Mouse (Mus musculus) kidney, embryonic 14.5 days (tissue): ENCODE results near the gene Fanci. TPM values are rescaled to one million over a fixed set of nuclear protein-coding genes. Genes with fewer than 3 reads are reported as not detected.

Experiments
- ATAC-seq: fragments of 200-750 bp; cut with Nextera tagmentation; 2 replicates; pipeline ENCODE4 v1.8.0; 2017; ENCODE audit warnings: moderate number of reproducible peaks, mild to moderate bottlenecking, moderate TSS enrichment, moderate library complexity; ENCODE audit not compliant: low FRiP score, low TSS enrichment
- H3K27ac ChIP-seq: fragments of 300-500 bp; sonication (generic); 2 replicates; pipeline ENCODE4 v1.5.1; 2014; ENCODE audit warnings: low read depth, mild to moderate bottlenecking, low read length, moderate library complexity, mixed read lengths
- H3K27me3 ChIP-seq: fragments of 300-500 bp; sonication (generic); 2 replicates; pipeline ENCODE4 v1.6.1; 2014; ENCODE audit warnings: mild to moderate bottlenecking, low read length; ENCODE audit not compliant: control insufficient read depth, insufficient read depth
- H3K36me3 ChIP-seq: fragments of 300-500 bp; sonication (generic); 2 replicates; pipeline ENCODE4 v1.6.1; 2014; ENCODE audit warnings: low read length, mixed read lengths; ENCODE audit not compliant: control insufficient read depth, insufficient read depth
- H3K4me1 ChIP-seq: fragments of 300-500 bp; sonication (generic); 2 replicates; pipeline ENCODE4 v1.6.1; 2014; ENCODE audit warnings: low read length, mixed read lengths; ENCODE audit not compliant: control insufficient read depth, insufficient read depth
- H3K4me2 ChIP-seq: fragments of 300-500 bp; sonication (generic); replicated peaks from 2 replicates; pipeline ENCODE4 v1.6.1; 2014; ENCODE audit warnings: low read depth, mild to moderate bottlenecking, low read length
- H3K4me3 ChIP-seq: fragments of 300-500 bp; sonication (generic); 2 replicates; pipeline ENCODE4 v1.5.1; 2014; ENCODE audit warnings: mild to moderate bottlenecking, low read length
- H3K9ac ChIP-seq: fragments of 300-500 bp; sonication (generic); 2 replicates; pipeline ENCODE4 v1.6.1; 2014; ENCODE audit warnings: low read depth, mild to moderate bottlenecking, low read length, moderate library complexity
- H3K9me3 ChIP-seq: fragments of 300-500 bp; sonication (generic); 2 replicates; pipeline ENCODE4 v1.6.1; 2016; ENCODE audit warnings: low read length; ENCODE audit not compliant: control insufficient read depth
- WGBS: fragments of 180-500 bp; shearing (Covaris S2); extraction: QIAGEN DNeasy Blood & Tissue Kit; methylation state at CpG from one replicate; pipeline ENCODE4 v1.1.7; 2014; 5-methylcytosine and 5-hydroxymethylcytosine counted together
- polyA plus RNA-seq: library from polyadenylated mRNA; unstranded; fragments of >200 nt; fragmentation: Nextera tagmentation; extraction: Ambion mirVana; gene quantifications from 2 replicates; pipeline ENCODE4 v1.2.1, GENCODE M21; 2014

Gene Fanci
- polyA plus RNA-seq, 1 experiment from 2014 or later = 13.5 TPM

DNA sequence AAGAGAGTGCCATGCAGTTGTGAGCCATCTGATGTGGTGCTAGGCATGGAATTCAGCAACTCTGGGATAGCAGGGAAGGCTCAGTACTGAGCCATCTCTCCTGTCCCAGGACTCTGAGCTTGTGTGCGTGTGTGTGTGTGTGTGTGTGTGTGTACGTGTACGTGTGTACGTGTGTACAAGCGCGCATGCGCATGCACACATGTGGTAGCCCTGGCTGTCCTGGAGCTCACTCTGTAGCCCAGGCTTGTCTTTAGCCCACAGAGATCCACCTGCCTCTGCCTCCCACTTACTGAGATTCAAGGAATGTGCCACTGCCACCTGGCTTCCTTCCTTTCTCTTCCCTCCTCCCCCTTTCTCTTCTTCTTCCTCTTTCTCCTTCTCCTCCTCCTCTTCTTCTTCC is 2.2 kb downstream of the Fanci start:
- H3K36me3 ChIP-seq = no peaks in the 10 kb centered on the region
- no peak overlapping the region for H3K27ac ChIP-seq
- WGBS = 100% methylated on average over 7 of the region's 7 CpGs

DNA sequence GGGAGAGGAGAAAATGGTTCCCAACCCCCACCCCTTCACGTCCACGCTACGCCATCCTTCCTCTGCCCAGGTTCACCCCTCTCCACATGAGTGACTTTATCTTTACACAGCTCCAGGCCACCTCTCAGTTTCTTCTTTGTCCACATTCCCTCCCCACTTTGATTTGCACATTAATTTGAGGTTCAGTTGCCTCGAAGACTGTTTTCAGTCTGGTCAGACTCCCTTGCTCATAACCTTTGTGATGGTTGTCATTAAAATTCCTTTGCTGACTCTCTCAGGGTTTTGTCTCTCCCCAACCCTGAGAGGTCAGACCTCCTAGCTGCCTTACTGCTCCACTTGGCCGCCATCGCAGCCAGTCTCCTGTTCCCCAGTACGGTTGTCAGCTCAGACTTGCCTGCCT is 2.9 kb downstream of the Fanci start:
- 65% methylated on average over 7 of the region's 7 CpGs for WGBS
- H3K9me3 ChIP-seq = no peaks in the 10 kb centered on the region
- no peak overlapping the region for H3K9ac ChIP-seq
- H3K27ac ChIP-seq = no peak overlapping the region
- ATAC-seq = no peak
- no peaks in the 10 kb centered on the region for H3K36me3 ChIP-seq
- H3K4me3 ChIP-seq = no peak overlapping the region
- H3K27me3 ChIP-seq = no peaks in the 10 kb centered on the region
- H3K4me1 ChIP-seq = peaks cover 3% of the 10 kb centered on the region; the same call in 1 of the 2 replicates
- no peak overlapping the region for H3K4me2 ChIP-seq

More for the DNA sequence above, 2.2 kb downstream of the Fanci start:
- no peaks in the 10 kb centered on the region for H3K27me3 ChIP-seq
- no peak overlapping the region for H3K4me3 ChIP-seq
- H3K9ac ChIP-seq = no peak overlapping the region
- H3K4me1 ChIP-seq = peaks cover 3% of the 10 kb centered on the region; the same call in 1 of the 2 replicates
- no peak overlapping the region for H3K4me2 ChIP-seq
- no peak for ATAC-seq
- no peaks in the 10 kb centered on the region for H3K9me3 ChIP-seq

DNA sequence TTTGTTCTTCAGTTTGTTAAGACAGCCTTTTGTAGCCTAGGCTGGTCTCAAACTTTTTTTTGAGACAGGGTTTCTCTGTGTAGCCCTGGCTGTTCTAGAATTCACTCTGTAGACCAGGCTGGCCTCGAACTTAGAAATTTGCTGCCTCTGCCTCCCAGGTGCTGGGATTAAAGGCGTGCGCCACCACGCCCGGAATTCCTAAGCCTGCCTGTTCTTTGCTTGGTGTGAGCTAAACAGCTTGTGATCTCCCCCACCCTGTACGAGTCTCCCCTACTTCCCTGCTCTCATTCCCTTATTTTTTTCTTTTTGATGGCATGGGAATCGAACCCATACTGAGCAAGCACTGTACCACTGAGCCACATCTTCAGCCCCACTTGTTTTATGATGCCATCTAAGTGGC is 3.5 kb downstream of the Fanci start:
- Histone ChIP-seq H3K9me3 (no peaks in the 10 kb centered on the region), H3K27me3 (no peaks in the 10 kb centered on the region), H3K4me3 (no peak overlapping the region), H3K9ac (no peak overlapping the region), H3K27ac (no peak overlapping the region), H3K4me1 (peaks cover 3% of the 10 kb centered on the region; the same call in 1 of the 2 replicates), H3K4me2 (no peak overlapping the region), H3K36me3 (no peaks in the 10 kb centered on the region)
- WGBS = 84% methylated on average over 7 of the region's 7 CpGs
- ATAC-seq = no peak

DNA sequence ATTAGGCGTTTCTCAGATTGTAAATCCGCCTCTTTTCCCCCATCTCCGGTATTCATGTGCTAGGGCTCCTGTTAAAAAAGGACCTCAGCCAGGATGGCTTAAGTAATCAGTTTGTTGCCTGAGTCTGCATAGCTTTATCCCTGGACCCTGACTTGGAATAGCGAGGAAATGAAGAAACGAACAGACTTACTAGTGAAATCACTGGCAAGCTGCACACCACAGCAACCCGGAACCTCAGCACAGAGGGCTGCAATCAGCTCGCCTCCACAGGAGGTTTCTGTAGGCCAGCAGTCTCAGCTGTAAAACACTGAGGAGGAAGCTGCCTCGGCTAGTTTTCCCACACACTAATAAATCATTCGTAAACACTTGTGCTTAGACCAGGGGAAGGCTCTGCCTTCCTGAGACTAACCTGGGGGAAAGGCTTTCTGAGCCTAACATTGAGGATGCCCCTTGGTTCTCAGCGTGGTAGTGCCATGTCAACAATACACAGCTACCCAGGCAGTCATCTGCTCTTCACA is 5.8 kb downstream of the Fanci start:
- Histone ChIP-seq H3K4me3 (no peak overlapping the region), H3K4me1 (no peaks in the 10 kb centered on the region), H3K9me3 (no peaks in the 10 kb centered on the region), H3K4me2 (no peak overlapping the region), H3K27me3 (no peaks in the 10 kb centered on the region), H3K27ac (no peak overlapping the region), H3K36me3 (no peaks in the 10 kb centered on the region), H3K9ac (no peak overlapping the region)
- WGBS = 38% methylated on average over 10 of the region's 10 CpGs
- ATAC-seq = no peak

DNA sequence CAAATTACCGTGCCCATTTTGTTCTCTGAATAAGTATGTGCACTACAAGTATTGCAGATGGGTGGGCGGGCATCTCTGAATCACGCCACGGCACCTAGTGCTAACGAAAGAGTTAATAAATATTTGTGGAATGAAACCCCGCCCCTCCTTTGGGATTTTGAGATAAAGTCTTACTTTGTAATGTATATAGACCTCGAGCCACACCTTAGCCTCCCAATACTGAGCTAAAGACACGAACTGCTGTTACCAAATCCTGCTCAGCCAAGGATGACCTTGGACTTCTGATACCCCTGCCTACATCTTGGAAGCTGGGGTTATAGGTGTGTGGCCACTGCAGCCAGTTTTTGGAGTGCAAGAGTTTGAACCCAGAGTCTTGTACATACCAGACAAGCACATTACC is 6.7 kb downstream of the Fanci start:
- Histone ChIP-seq H3K27me3 (no peaks in the 10 kb centered on the region), H3K9ac (no peak overlapping the region), H3K9me3 (no peaks in the 10 kb centered on the region), H3K27ac (no peak overlapping the region), H3K4me1 (no peaks in the 10 kb centered on the region), H3K4me3 (no peak overlapping the region), H3K36me3 (no peaks in the 10 kb centered on the region; the same call in 1 of the 2 replicates), H3K4me2 (no peak overlapping the region)
- WGBS = 85% methylated on average over 8 of the region's 8 CpGs
- ATAC-seq = no peak

DNA sequence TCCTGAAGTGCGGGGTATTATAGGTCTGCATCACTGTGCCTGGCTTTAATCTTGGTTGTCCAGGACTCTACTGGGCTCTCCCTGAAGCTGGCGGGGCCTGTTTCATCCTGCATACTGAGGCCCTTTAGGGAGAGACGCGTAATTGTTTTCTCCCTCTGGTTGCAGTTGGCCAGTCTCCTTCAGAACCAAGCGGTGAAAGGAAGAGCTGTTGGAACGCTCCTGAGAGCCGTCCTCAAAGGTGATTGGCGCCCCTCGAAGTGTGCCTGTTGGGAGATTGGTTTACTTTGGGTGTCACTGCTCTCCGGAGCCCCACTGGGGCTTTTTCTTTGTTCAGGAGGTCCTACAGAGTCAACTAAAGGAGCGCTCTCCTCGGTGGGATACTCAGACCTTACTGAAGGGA is 7.2 kb downstream of the Fanci start:
- Histone ChIP-seq H3K4me1 (no peaks in the 10 kb centered on the region), H3K9me3 (no peaks in the 10 kb centered on the region), H3K27me3 (no peaks in the 10 kb centered on the region), H3K36me3 (no peaks in the 10 kb centered on the region; the same call in 1 of the 2 replicates), H3K27ac (no peak overlapping the region), H3K9ac (no peak overlapping the region), H3K4me3 (no peak overlapping the region), H3K4me2 (no peak overlapping the region)
- no peak for ATAC-seq
- WGBS = 85% methylated on average over 12 of the region's 12 CpGs

DNA sequence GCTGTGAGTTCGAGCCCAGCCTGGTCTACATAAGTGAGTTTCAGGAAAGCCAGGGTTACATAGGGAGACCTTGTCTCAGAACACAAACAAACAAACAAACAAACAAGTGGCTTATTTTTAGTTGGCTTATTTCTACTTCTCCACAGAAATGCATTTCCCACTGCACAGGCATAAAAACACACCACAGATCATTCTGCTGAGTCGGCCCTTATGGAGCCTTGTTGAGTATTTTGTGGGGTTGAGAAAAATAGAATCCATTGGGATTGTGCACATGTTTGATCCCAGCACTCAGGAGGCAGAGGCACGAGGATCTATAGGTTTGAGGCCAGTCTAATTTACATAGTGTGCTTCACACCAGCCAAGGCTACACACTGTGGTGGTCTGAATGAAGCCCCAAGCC is 8.6 kb downstream of the Fanci start:
- ATAC-seq = no peak
- no peak overlapping the region for H3K4me2 ChIP-seq
- no peaks in the 10 kb centered on the region for H3K9me3 ChIP-seq
- H3K9ac ChIP-seq = no peak overlapping the region
- H3K36me3 ChIP-seq = no peaks in the 10 kb centered on the region; the same call in 1 of the 2 replicates
- no peaks in the 10 kb centered on the region for H3K4me1 ChIP-seq
- H3K4me3 ChIP-seq = no peak overlapping the region
- no peaks in the 10 kb centered on the region for H3K27me3 ChIP-seq
- no peak overlapping the region for H3K27ac ChIP-seq
- WGBS = 83% methylated on average over 3 of the region's 3 CpGs

DNA sequence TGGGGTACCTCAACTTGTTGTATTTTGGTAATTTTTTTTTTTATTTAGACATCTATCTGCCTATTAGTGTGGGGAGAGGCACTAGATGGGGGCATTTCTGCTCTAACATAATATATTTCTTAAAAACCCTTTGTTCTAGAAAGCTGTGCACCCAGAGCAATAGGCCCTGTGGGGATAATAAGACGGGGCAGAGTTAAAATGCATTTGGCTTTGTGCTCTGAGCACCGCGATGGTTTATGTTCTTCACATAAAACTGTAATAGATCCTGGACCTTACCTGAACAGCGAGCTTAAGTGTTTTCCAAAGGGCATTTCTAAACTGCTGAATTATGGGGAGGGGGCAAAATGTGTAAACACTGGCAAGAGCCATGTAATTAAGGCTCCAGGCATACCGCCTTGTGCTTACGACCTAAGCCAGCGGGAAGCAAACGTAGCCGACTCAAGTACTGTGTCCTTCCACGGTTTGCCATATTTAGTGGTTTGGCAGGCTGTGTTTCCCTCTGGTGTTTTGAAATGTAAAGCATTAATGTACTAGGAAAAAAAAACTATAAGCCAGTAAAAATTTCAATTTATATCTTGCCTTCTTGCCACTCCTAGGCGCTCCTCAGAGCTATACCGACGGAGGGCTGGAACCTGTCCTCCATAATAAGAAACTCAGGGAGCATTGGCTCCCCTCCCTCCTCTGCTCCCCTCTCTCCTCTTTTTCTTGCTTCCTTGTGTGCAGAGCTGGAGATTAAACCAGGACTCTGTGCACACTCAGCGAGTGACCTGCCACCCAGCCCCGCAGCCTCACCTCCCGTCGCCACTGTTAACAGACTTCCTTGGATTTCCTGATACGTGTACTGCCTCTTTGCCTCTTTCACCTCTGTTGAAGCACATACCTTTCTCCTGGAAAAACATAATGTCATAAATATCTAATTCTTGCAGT is 23.0 kb downstream of the Fanci start:
- ATAC-seq = no peak
- Histone ChIP-seq H3K9me3 (no peaks in the 10 kb centered on the region), H3K9ac (no peak overlapping the region), H3K36me3 (peaks cover 10% of the 10 kb centered on the region; the same call in 1 of the 2 replicates), H3K4me3 (no peak overlapping the region), H3K27me3 (no peaks in the 10 kb centered on the region), H3K27ac (no peak overlapping the region), H3K4me2 (no peak overlapping the region), H3K4me1 (no peaks in the 10 kb centered on the region)
- 69% methylated on average over 18 of the region's 18 CpGs for WGBS

DNA sequence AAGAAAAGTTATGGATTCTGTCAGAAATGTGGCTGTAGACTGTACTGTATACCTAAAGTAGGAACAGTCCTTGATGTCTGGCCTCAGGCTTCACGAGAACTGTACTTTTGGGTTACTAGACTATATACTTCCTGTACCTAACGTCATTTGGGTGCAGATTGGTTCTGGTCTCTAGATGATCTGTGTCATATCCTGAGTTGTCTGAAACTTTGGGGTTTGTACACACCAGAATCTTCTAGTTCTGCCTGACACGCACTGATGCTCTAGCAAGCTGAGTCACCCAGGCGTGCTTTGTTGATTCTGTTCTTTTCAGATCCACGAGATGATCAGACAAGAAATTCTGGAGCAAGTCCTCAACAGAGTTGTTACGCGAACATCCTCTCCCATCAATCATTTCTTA is 28.2 kb downstream of the Fanci start:
- WGBS = 83% methylated on average over 7 of the region's 7 CpGs
- no peaks in the 10 kb centered on the region for H3K9me3 ChIP-seq
- peaks cover 3% of the 10 kb centered on the region; the same call in 1 of the 2 replicates for H3K36me3 ChIP-seq
- no peak overlapping the region for H3K4me2 ChIP-seq
- H3K9ac ChIP-seq = no peak overlapping the region
- no peaks in the 10 kb centered on the region for H3K27me3 ChIP-seq
- no peak overlapping the region for H3K4me3 ChIP-seq
- H3K27ac ChIP-seq = no peak overlapping the region
- no peak for ATAC-seq
- no peaks in the 10 kb centered on the region for H3K4me1 ChIP-seq
